Mouse (Mus musculus) hindbrain, embryonic 13.5 days (tissue): Measurements from ENCODE around the gene Bicd2. TPM values are rescaled to one million over a fixed set of nuclear protein-coding genes. Genes with fewer than 3 reads are reported as not detected.

Source experiments
- ATAC-seq: fragments of 200-750 bp; cut with Nextera tagmentation; 2 replicates; pipeline ENCODE4 v1.8.0; 2017; ENCODE audit warnings: moderate TSS enrichment; ENCODE audit not compliant: low FRiP score
- H3K27ac ChIP-seq: fragments of 300-500 bp; sonication (generic); 2 replicates; pipeline ENCODE4 v1.5.1; 2015; ENCODE audit warnings: inconsistent platforms, mild to moderate bottlenecking, moderate library complexity
- H3K27me3 ChIP-seq: fragments of 300-500 bp; sonication (generic); 2 replicates; pipeline ENCODE4 v1.6.1; 2015; ENCODE audit warnings: mild to moderate bottlenecking, inconsistent platforms
- H3K36me3 ChIP-seq: fragments of 300-500 bp; sonication (generic); 2 replicates; pipeline ENCODE4 v1.6.1; 2015; ENCODE audit warnings: mild to moderate bottlenecking, inconsistent platforms
- H3K4me1 ChIP-seq: fragments of 300-500 bp; sonication (generic); replicated peaks from 2 replicates; pipeline ENCODE4 v1.6.1; 2015; ENCODE audit warnings: inconsistent platforms
- H3K4me2 ChIP-seq: fragments of 300-500 bp; sonication (generic); 2 replicates; pipeline ENCODE4 v1.6.1; 2015; ENCODE audit warnings: inconsistent platforms, mild to moderate bottlenecking, moderate library complexity
- H3K4me3 ChIP-seq: fragments of 300-500 bp; sonication (generic); 2 replicates; pipeline ENCODE4 v1.5.1; 2015; ENCODE audit warnings: mild to moderate bottlenecking, inconsistent platforms
- H3K9ac ChIP-seq: fragments of 300-500 bp; sonication (generic); 2 replicates; pipeline ENCODE4 v1.6.1; 2015; ENCODE audit warnings: mild to moderate bottlenecking, inconsistent platforms
- H3K9me3 ChIP-seq: fragments of 300-500 bp; sonication (generic); 2 replicates; pipeline ENCODE4 v1.6.1; 2016; ENCODE audit warnings: inconsistent platforms
- WGBS: fragments of 180-500 bp; shearing (Covaris S2); methylation state at CpG from one replicate; pipeline ENCODE4 v1.1.7; 2015; 5-methylcytosine and 5-hydroxymethylcytosine counted together
- polyA plus RNA-seq: library from polyadenylated mRNA; unstranded; fragments of >200 nt; fragmentation: Nextera tagmentation; extraction: Ambion mirVana; gene quantifications from 2 replicates; pipeline ENCODE4 v1.2.1, GENCODE M21; 2015

Bicd2 gene
- polyA plus RNA-seq: 28.2 and 29.3 TPM in 2 replicates

DNA sequence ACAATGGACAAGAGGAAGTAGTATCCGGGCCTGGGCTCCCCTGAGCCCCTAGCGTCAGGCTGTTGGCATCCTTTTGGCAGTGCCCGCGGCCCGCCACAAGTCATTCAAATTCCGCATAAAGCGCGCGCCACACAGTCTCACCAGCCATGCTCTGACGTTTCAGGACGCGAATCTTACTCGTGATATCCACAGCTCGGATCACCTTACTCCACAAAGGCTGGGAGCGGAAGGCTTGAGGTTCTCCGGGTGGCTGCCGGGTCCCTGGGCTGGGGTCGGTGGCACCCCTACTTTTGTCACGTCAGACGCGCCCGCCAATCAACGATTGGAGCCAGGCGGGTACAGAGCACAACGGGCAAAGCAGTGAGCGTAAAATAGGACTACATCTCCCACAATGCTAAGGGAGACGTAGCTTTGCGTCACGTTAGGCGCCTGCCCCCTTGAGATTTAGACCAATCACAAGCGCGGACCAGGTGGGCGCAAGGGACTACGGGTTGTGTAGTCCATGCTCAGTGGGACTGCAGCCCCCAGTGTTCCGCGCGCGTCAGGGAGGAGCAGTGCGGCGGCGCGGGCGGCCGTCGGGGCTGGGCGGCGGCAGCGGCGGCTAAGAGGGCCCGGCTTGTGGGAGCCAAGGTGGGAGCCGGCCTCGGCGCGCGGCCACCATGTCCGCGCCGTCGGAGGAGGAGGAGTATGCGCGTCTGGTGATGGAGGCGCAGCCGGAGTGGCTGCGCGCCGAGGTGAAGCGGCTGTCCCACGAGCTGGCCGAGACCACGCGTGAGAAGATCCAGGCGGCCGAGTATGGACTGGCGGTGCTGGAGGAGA, at the start of gene Bicd2:
Bicd2 (plus strand) TSS at position 574 of the 819 bp plus-strand sequence.
- ATAC-seq: peak; percentile 99
- no peaks in the 10 kb centered on the region for H3K36me3 ChIP-seq
- no peaks in the 10 kb centered on the region for H3K27me3 ChIP-seq
- peaks cover 54% of the 10 kb centered on the region for H3K4me1 ChIP-seq
- no peaks in the 10 kb centered on the region for H3K9me3 ChIP-seq
- under 1% methylated on average over 74 of the region's 74 CpGs for WGBS
- H3K9ac ChIP-seq: peak within 1 kb of the TSS; percentile 92
- H3K27ac ChIP-seq: peak within 1 kb of the TSS; percentile 93
- H3K4me2 ChIP-seq: peak within 1 kb of the TSS; percentile 94
- peak within 1 kb of the TSS; percentile 85 for H3K4me3 ChIP-seq

DNA sequence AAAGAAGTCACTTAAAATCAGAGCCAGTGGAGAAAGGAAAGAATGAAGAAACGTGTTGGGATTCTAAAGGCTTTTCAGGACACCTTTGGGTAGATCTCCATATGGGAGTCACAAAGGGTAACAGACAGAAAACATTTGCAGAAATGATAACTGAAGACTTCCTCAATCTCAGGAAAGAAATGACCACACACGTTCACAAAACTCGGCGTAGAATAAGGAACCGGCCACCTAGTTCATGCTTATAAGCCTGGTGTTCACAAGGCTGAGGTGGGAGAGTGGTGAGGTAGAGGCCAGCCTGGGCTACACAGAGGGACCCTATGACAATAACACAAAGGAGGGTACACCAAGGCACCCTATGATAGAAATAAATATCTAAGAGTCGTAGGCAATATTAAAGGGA, 49.4 kb upstream of the Bicd2 start:
- ATAC-seq: no peak
- Histone ChIP-seq H3K27me3 (no peaks in the 10 kb centered on the region), H3K4me3 (no peak overlapping the region), H3K9ac (no peak overlapping the region), H3K9me3 (no peaks in the 10 kb centered on the region), H3K36me3 (peaks cover 6% of the 10 kb centered on the region), H3K27ac (no peak overlapping the region), H3K4me1 (no peaks in the 10 kb centered on the region), H3K4me2 (no peak overlapping the region)
- WGBS: 94% methylated on average over 6 of the region's 6 CpGs

DNA sequence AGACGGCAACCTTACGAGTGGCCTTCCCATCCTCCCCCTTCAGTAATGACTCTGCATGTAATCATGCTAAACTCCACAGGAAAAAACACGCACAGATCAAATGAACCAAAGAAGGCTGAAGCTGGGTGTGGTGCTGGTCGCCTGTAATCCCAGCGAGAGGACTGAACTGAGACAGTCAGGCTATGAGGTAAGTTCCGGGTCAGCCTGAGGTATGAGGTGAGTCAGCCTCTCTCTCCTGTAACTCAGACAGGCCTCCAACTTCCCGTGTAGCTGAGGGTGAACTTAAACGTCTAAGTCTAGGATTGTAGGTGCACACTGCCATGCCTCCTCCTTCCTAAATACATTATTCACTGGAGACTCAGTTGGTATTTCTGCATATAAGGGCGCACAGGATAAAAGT, 47.3 kb upstream of the Bicd2 start:
- Histone ChIP-seq H3K9ac (no peak overlapping the region), H3K27me3 (no peaks in the 10 kb centered on the region), H3K27ac (no peak overlapping the region), H3K4me2 (no peak overlapping the region), H3K9me3 (no peaks in the 10 kb centered on the region), H3K36me3 (peaks cover 6% of the 10 kb centered on the region), H3K4me1 (no peaks in the 10 kb centered on the region), H3K4me3 (no peak overlapping the region)
- 86% methylated on average over 9 of the region's 9 CpGs for WGBS
- no peak for ATAC-seq

DNA sequence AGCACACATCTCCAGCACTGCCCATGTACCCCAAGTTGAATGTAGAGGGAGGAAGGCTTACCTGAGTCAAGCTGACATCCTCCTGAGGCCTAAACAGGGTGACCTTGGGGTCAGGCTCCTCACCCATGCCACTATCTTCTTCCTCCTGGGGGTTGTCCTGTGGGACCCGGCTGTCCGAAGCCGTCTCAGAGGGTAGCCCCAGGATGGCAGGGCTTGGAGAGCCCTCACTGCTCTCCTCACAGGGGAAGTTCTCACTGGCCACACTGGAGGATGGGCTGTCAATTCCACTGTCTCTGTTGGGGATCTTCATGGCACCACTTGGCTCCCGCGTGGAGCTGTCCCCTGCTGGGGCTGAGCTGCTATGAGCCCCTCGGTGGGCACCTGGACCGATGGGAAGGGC, 45.1 kb upstream of the Bicd2 start:
- no peak for ATAC-seq
- no peaks in the 10 kb centered on the region for H3K27me3 ChIP-seq
- no peaks in the 10 kb centered on the region for H3K9me3 ChIP-seq
- H3K27ac ChIP-seq: no peak overlapping the region
- 86% methylated on average over 7 of the region's 7 CpGs for WGBS
- H3K4me3 ChIP-seq: no peak overlapping the region
- no peaks in the 10 kb centered on the region for H3K4me1 ChIP-seq
- no peak overlapping the region for H3K9ac ChIP-seq
- no peak overlapping the region for H3K4me2 ChIP-seq
- H3K36me3 ChIP-seq: peaks cover 6% of the 10 kb centered on the region

DNA sequence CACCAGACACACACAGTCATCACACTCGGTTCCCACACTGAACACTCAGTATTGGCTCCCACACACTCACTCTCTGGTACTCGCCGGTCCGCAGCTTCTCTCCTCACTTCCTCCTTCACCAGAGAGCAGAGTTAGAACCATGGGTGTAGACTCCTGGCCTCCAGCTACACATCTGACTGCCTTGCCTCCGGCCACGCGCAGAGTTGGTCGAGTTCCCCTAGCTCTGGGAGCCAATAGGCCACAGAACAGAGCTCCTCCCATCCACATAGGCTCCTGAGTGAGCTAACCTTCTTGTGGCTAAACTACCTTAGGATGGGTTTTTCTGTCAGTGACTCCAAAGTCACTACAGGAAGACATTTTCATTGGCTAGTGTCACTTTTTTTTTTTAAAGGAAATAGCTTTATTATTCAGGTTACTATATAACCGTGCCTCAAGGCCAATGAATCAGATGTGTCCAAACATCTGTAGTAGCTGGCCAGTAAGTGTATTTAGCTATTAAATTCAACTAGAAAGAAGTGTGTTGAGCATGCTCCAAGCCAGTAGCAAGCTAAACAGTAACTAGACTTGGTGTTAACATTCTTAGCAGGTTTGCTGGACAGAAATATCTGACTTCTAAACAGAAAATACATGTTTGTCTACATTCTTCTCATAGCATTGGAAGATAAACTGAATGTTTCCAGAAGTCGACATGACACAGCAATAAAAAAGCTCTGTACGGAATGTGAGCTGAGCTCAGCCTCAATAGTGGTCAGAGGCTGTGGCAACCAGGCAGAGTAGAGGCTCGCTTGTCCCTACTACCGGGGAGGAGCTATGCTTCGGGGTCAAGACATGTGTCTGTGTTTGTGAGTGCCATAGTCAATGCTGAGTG, 42.6 kb upstream of the Bicd2 start:
- Histone ChIP-seq H3K4me1 (no peaks in the 10 kb centered on the region), H3K27me3 (no peaks in the 10 kb centered on the region), H3K9ac (no peak overlapping the region), H3K9me3 (no peaks in the 10 kb centered on the region), H3K36me3 (peaks cover 6% of the 10 kb centered on the region), H3K4me2 (no peak overlapping the region), H3K27ac (no peak overlapping the region), H3K4me3 (no peak overlapping the region)
- ATAC-seq: no peak
- 90% methylated on average over 14 of the region's 14 CpGs for WGBS

DNA sequence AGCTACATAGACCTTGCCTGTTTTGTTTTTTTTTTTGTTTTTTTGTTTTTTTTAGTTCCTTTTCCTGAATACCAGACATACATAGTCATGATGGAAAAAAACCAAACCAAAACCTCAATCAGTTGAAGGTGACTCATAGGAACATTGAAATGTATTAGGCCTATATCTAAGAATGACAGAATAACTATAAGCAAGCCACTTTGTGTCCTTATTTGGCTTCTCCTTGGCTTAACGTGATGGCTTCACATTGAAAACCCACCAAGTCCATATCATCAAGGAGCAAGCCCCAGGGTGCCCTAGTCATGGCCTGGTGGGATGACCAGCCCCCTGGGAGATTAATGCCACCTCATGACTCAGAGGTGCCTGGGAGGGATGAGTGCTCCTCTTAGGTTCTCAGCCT, 40.6 kb upstream of the Bicd2 start:
- Histone ChIP-seq H3K27ac (no peak overlapping the region), H3K9ac (no peak overlapping the region), H3K4me1 (no peaks in the 10 kb centered on the region), H3K36me3 (peaks cover 6% of the 10 kb centered on the region), H3K4me3 (no peak overlapping the region), H3K4me2 (no peak overlapping the region), H3K27me3 (no peaks in the 10 kb centered on the region), H3K9me3 (no peaks in the 10 kb centered on the region)
- WGBS: 87% methylated on average over 1 of the region's 1 CpGs
- no peak for ATAC-seq

DNA sequence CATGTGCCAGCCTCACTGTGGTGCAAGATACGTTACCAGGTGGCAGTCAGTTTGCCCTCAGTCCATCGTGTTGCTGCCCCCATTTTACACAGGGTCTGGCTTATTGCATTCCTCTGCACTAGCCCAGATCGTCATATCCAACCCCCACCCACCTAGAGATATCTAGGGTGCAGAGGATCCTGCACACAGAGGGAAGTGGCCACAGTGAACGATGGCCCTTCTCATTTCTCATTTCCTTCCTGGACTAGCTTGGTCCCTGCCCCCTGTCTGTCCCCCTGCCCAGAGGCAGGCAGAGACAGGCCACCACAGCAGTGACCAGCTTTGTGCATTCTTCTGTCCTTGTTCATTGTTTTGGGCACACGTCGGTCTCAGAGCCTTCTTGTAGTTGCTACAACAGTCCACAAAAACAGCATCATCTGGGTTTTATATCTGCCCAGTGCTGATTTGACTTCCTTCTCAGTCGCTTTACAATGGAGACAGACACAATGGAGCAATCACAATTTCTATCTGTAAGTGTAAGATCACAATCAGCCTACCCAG, 34.5 kb upstream of the Bicd2 start:
- Histone ChIP-seq H3K36me3 (no peaks in the 10 kb centered on the region), H3K9me3 (no peaks in the 10 kb centered on the region), H3K27ac (no peak overlapping the region), H3K4me1 (0 out of 2 replicates have a peak, but pooled peaks cover 3% of the 10 kb centered on the region), H3K4me3 (no peak overlapping the region), H3K9ac (no peak overlapping the region), H3K27me3 (no peaks in the 10 kb centered on the region), H3K4me2 (no peak overlapping the region)
- 80% methylated on average over 7 of the region's 7 CpGs for WGBS
- ATAC-seq: no peak

DNA sequence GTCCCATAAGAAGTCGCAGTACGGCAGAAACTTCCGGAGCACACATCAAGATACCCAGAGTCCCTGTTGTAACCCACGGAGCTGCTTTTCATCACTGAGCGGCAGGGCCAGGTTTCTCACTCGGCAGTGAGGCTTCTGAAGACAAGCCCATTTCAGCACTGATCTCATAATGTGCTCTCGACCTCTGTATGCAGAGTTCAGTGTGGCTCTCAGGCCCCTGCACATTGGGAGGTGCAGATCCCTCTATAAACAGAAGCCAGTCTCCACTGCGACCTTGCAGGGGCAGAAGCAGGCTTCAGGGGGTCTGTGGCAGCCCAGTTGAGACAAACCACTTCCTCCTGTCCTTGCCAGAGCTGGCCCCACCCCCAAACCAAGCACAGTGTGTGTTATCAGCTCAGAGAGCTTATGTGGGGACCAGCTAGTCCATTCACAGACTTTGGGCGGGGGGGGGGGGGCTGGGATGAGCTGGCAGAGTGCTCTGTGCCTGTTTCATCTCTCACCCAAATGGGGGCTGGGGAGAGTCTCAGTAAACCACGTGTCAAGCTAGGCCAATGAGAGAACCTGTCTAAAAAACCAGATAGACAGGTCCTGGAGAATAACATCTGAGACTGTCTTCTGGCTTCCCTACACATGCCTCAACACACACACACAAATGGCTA, 33.9 kb upstream of the Bicd2 start:
- Histone ChIP-seq H3K9ac (no peak overlapping the region), H3K4me1 (0 out of 2 replicates have a peak, but pooled peaks cover 3% of the 10 kb centered on the region), H3K4me3 (no peak overlapping the region), H3K9me3 (no peaks in the 10 kb centered on the region), H3K36me3 (no peaks in the 10 kb centered on the region), H3K27ac (no peak overlapping the region), H3K27me3 (0 out of 2 replicates have a peak, but pooled peaks cover 5% of the 10 kb centered on the region), H3K4me2 (no peak overlapping the region)
- no peak for ATAC-seq
- 51% methylated on average over 10 of the region's 10 CpGs for WGBS

DNA sequence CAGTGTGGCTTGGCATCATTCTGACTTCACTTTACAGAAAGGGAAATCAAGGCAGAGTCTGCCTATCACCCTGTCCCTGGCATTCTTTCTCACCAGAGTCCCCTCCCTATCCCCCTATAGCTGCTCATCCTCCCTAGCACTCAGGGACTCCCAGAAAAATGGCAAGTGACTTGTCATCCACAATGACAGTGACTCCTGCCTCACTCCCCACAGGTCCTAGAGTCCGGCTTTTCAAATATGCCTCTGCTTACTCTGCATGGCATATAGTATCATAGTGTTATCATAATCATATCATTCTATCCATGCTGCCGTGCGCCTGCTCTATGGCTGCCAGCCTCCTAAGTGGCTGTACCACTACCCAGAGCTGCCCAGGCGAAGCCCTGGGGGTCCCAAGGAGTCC, 33.2 kb upstream of the Bicd2 start:
- Histone ChIP-seq H3K27me3 (0 out of 2 replicates have a peak, but pooled peaks cover 5% of the 10 kb centered on the region), H3K9me3 (no peaks in the 10 kb centered on the region), H3K9ac (no peak overlapping the region), H3K36me3 (no peaks in the 10 kb centered on the region), H3K4me2 (no peak overlapping the region), H3K27ac (no peak overlapping the region), H3K4me1 (0 out of 2 replicates have a peak, but pooled peaks cover 3% of the 10 kb centered on the region), H3K4me3 (no peak overlapping the region)
- 93% methylated on average over 4 of the region's 4 CpGs for WGBS
- no peak for ATAC-seq

DNA sequence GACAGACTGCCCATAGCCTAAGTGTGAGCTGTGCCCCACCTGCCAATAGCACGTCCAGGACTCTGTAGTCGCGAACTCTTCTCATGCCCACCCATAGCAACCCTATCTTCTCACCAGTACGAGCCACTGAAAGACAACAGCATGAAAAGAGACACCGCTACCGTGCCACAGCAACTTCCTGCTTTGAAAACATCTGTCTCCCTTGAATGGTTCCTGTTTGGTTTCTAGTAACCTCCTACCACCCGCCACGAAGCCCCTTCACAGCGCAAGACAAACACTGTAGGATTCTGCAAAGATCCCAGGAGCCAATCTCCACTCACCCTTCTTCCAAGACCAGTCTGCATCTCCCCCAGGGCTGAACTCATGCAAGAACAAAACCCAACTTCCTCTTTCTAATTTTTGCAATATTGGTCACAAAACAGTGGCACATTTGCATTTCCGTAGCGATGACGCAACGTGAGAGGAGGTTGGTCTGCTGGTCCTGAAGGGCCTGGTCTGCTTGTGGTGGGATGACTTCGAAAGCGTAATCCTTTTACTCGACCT, 32.5 kb upstream of the Bicd2 start:
- H3K4me2 ChIP-seq: no peak overlapping the region
- WGBS: 88% methylated on average over 16 of the region's 16 CpGs
- no peak for ATAC-seq
- H3K36me3 ChIP-seq: no peaks in the 10 kb centered on the region
- H3K27ac ChIP-seq: no peak overlapping the region
- no peaks in the 10 kb centered on the region for H3K9me3 ChIP-seq
- H3K9ac ChIP-seq: no peak overlapping the region
- 0 out of 2 replicates have a peak, but pooled peaks cover 5% of the 10 kb centered on the region for H3K27me3 ChIP-seq
- H3K4me3 ChIP-seq: no peak overlapping the region
- H3K4me1 ChIP-seq: 0 out of 2 replicates have a peak, but pooled peaks cover 3% of the 10 kb centered on the region

DNA sequence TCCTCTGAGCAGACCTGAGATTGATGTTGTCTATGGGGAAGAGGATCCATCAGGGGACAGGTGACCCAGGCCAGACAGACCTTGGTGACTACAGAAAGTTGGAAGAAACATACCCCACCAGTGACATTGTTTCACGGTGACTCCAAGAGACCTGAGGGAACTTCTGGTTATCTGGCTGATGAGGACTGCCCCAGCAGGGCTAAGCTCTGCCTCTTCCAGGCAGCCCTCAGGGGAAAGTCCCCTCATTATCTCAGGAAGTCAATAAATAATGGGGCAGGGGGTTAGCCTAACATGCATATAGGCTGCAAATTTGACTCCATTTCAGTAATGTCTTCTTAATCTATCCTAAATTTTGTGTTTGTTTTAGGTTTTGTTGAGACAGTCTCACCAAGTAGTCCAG, 31.9 kb upstream of the Bicd2 start:
- no peak overlapping the region for H3K4me3 ChIP-seq
- no peaks in the 10 kb centered on the region for H3K9me3 ChIP-seq
- no peak overlapping the region for H3K4me2 ChIP-seq
- ATAC-seq: no peak
- 94% methylated on average over 1 of the region's 1 CpGs for WGBS
- no peaks in the 10 kb centered on the region for H3K36me3 ChIP-seq
- 0 out of 2 replicates have a peak, but pooled peaks cover 3% of the 10 kb centered on the region for H3K4me1 ChIP-seq
- H3K9ac ChIP-seq: no peak overlapping the region
- H3K27me3 ChIP-seq: peaks cover 8% of the 10 kb centered on the region; the same call in 1 of the 2 replicates
- no peak overlapping the region for H3K27ac ChIP-seq
